Mouse (Mus musculus): ENCODE results near the gene Fbxl15. TPM values are rescaled to one million over a fixed set of nuclear protein-coding genes. Genes with fewer than 3 reads are reported as not detected.

The Fbxl15 gene
- polyA plus RNA-seq, 1 experiment from 2014 or later, result 16.4 TPM

DNA sequence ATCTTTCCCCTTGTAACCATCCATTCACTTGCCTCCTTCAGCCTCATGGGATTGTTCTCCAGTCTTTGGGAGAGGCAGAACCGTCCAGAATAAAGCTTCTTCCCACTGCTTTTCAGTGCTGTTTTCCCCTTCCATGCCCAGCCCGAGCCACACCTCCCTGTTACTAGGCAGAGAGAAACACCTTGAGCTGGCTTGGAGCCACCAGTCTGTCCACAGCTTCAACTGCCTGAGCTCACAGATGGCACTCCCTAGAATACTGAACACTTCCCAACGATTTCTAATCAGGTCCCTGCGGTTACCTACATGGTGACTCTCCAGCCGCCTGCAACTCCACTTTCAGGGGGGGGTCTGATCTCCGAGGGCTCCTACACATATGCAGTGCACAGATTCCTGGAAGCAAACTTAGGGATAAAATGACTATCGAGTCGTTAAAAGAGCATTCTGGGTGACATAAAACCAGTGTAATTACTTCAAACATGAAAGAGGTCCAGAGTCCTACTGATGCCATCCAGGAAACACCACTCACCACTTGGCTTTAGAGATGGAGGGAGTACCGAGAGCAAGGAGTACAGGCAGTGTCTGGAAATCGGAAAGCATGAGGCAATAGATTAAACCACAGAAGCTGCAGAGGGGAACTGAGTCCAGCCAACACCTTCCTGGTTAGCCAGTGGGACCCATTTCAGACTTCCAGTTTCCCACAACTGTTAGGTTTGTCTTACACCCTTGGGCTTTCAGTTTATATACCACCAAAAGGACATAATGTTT, 22.4 kb downstream of the Fbxl15 start, which contains the start of gene 2310034G01Rik:
Gene 2310034G01Rik, minus strand, starts transcription at position 135 of the 765 bp plus-strand sequence.
- ATAC-seq (ENCODE audit: insufficient number of reproducible peaks, low FRiP score, low TSS enrichment, low read depth), result no peak
- 47% methylated on average over 10 of the region's 10 CpGs for WGBS
- Histone ChIP-seq H3K4me1 (peaks cover 19% of the 10 kb centered on the region), H3K9ac (peak within 1 kb of the TSS; percentile 53), H3K27me3 (no peaks in the 10 kb centered on the region), H3K27ac (replicated peaks) (peak within 1 kb of the TSS; percentile 87), H3K4me3 (replicated peaks) (peak within 1 kb of the TSS; percentile 74), H3K4me2 (replicated peaks) (peak within 1 kb of the TSS; percentile 87), H3K9me3 (replicated peaks) (no peaks in the 10 kb centered on the region), H3K36me3 (no peaks in the 10 kb centered on the region)

DNA sequence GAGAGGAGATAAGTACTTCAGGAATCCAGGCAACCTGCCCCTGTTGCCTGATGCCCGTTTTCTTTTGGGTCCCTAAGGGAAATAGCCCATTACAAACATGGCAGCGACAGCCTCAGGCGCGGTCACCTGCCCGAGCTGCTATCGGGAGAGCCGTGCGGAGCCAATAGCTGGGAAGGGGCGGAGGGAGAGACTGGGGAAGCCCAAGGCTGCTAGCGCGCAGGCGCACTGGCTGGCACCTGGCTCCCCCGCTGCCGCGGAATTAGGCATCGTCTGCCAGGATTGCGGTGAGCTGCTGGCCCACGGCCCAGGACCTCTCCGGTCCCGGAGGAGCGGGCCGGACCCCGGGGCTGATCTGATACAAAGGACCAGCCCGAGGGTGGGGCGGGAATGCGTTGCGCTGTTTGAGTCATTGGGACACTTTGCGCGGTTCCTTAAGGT, 28.7 kb downstream of the Fbxl15 start:
- Histone ChIP-seq H3K4me1 (peaks cover 15% of the 10 kb centered on the region), H3K4me3 (replicated peaks) (peak overlapping the region; percentile 47), H3K27me3 (peaks cover 22% of the 10 kb centered on the region), H3K9me3 (replicated peaks) (no peaks in the 10 kb centered on the region), H3K4me2 (replicated peaks) (peak overlapping the region; percentile 83), H3K36me3 (no peaks in the 10 kb centered on the region), H3K27ac (replicated peaks) (no peak overlapping the region), H3K9ac (no peak overlapping the region)
- ATAC-seq (ENCODE audit: insufficient number of reproducible peaks, low FRiP score, low TSS enrichment, low read depth), result peak; percentile 73; the same call in 1 of the 2 replicates
- under 1% methylated on average over 29 of the region's 29 CpGs for WGBS

DNA sequence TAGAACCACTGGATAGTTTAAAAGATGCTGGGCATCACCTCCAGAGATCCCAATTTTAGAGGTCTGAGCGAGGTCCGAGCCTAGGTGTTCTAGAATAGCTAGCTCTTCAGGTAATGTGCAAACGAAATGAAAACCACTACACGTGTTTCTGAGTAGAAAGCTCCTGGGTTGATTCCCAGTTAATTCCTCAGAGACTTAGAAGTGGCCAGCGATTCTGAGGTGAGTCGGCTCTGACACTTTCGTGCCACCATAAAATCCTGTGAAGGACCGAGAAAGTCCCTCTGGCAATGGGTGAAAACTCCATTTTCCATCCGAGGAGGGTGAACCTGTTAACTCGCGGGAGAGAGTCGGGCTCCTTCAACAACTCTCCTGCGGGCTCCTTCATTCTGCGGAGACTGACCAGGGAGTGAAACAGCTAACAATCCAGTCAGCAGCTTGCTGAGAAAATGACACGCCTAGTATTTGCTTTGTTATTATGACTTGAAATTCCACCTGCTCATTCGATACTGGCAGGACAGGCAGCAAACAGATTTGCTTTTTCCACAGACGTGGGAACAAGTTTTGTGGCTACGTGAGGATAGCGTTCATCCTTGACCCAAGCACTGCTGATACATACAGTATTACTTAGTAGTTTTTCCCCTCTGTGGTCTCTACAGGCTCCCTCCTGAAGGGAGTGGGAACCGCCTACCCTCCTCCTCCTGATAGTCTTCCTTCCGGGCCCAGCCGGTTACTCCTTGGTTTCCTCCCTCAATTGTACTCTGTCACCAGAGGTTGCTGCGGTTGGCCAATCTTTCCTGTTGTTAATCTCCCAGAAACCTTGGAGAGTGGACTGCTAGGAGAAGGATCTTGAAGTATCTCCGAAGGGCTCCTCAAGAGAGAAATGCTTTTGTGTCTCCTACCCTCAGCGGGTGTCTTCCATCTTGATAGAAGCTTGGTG, 29.6 kb downstream of the Fbxl15 start:
- H3K9ac ChIP-seq, result no peak overlapping the region
- H3K4me3 ChIP-seq (replicated peaks), result peak overlapping the region; percentile 47
- H3K27me3 ChIP-seq, result peaks cover 22% of the 10 kb centered on the region
- H3K4me2 ChIP-seq (replicated peaks), result peak overlapping the region; percentile 83
- H3K36me3 ChIP-seq, result no peaks in the 10 kb centered on the region
- peak overlapping the region; percentile 44 for H3K27ac ChIP-seq (replicated peaks)
- H3K9me3 ChIP-seq (replicated peaks), result no peaks in the 10 kb centered on the region
- peaks cover 15% of the 10 kb centered on the region for H3K4me1 ChIP-seq
- ATAC-seq (ENCODE audit: insufficient number of reproducible peaks, low FRiP score, low TSS enrichment, low read depth), result no peak
- WGBS, result 19% methylated on average over 25 of the region's 25 CpGs

- peak overlapping the region; percentile 44; the same call in 1 of the 2 replicates for H3K27ac ChIP-seq (replicated peaks)
- peaks cover 15% of the 10 kb centered on the region for H3K4me1 ChIP-seq
- H3K27me3 ChIP-seq, result peaks cover 22% of the 10 kb centered on the region
- no peaks in the 10 kb centered on the region for H3K9me3 ChIP-seq (replicated peaks)
- no peak for ATAC-seq (ENCODE audit: insufficient number of reproducible peaks, low FRiP score, low TSS enrichment, low read depth)
- no peak overlapping the region for H3K9ac ChIP-seq
- 50% methylated on average over 4 of the region's 4 CpGs for WGBS
- H3K4me3 ChIP-seq (replicated peaks), result no peak overlapping the region
- H3K36me3 ChIP-seq, result no peaks in the 10 kb centered on the region
- H3K4me2 ChIP-seq (replicated peaks), result 0 out of 2 replicates have a peak overlapping the region, but pooled peaks have one; percentile 83
These were observed 30.4 kb downstream of the Fbxl15 start for GRCm38 (mm10) chr19:46358381-46358780.

- no peak overlapping the region for H3K4me2 ChIP-seq (replicated peaks)
- ATAC-seq (ENCODE audit: insufficient number of reproducible peaks, low FRiP score, low TSS enrichment, low read depth), result no peak
- peaks cover 7% of the 10 kb centered on the region for H3K4me1 ChIP-seq
- WGBS, result 82% methylated on average over 8 of the region's 8 CpGs
- H3K4me3 ChIP-seq (replicated peaks), result no peak overlapping the region
- peaks cover 16% of the 10 kb centered on the region for H3K27me3 ChIP-seq
- H3K36me3 ChIP-seq, result no peaks in the 10 kb centered on the region
- H3K9me3 ChIP-seq (replicated peaks), result no peaks in the 10 kb centered on the region
- no peak overlapping the region for H3K27ac ChIP-seq (replicated peaks)
- H3K9ac ChIP-seq, result no peak overlapping the region
These were observed 34.1 kb downstream of the Fbxl15 start for GRCm38 (mm10) chr19:46362104-46362503.

GRCm38 (mm10) chr19:46363294-46364009, 35.5 kb downstream of the Fbxl15 start:
- no peaks in the 10 kb centered on the region for H3K9me3 ChIP-seq (replicated peaks)
- 73% methylated on average over 11 of the region's 11 CpGs for WGBS
- H3K4me1 ChIP-seq, result no peaks in the 10 kb centered on the region
- no peak overlapping the region for H3K9ac ChIP-seq
- no peak overlapping the region for H3K4me2 ChIP-seq (replicated peaks)
- ATAC-seq (ENCODE audit: insufficient number of reproducible peaks, low FRiP score, low TSS enrichment, low read depth), result no peak
- no peak overlapping the region for H3K27ac ChIP-seq (replicated peaks)
- no peak overlapping the region for H3K4me3 ChIP-seq (replicated peaks)
- peaks cover 3% of the 10 kb centered on the region for H3K27me3 ChIP-seq
- no peaks in the 10 kb centered on the region for H3K36me3 ChIP-seq

DNA sequence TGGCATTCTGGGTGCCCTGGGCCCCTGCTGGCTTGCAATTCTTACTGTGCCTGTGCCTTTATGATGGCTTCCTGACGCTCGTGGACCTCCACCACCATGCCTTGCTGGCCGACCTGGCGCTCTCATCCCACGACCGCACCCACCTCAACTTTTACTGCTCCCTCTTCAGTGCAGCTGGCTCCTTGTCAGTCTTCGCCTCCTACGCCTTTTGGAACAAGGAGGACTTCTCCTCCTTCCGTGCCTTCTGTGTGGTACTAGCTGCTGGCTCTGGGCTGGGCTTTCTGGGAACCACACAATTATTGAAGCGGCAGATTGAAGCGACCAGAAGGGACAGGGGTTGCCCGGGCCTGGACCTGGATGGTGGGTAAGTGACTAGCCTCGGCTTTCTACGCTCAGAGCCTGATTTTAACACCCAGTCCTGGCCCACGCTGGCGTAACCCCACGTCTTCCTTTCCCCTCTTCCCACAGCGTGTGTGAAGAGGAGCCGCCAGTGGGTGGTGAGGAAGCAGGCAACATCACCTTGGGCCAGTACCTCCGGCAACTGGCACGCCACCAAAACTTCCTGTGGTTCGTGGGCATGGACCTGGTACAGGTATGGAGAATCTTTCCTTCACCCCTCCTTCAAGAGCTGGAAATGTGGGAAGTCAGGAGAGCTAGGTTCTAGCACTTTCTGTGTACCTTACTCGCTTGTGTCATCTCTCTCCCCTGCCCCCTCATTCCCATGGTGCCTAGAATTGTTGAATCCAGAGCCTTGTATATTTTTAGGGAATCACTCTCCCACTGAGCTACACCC, 40.0 kb downstream of the Fbxl15 start:
- Histone ChIP-seq H3K4me1 (no peaks in the 10 kb centered on the region), H3K27me3 (no peaks in the 10 kb centered on the region), H3K27ac (replicated peaks) (no peak overlapping the region), H3K9ac (no peak overlapping the region; the same call in 1 of the 2 replicates), H3K9me3 (replicated peaks) (no peaks in the 10 kb centered on the region), H3K4me3 (replicated peaks) (no peak overlapping the region), H3K36me3 (no peaks in the 10 kb centered on the region), H3K4me2 (replicated peaks) (no peak overlapping the region)
- ATAC-seq (ENCODE audit: insufficient number of reproducible peaks, low FRiP score, low TSS enrichment, low read depth), result no peak
- WGBS, result 80% methylated on average over 23 of the region's 23 CpGs

GRCm38 (mm10) chr19:46369204-46369603, 41.2 kb downstream of the Fbxl15 start:
- Histone ChIP-seq H3K27ac (replicated peaks) (no peak overlapping the region), H3K9me3 (replicated peaks) (no peaks in the 10 kb centered on the region), H3K4me3 (replicated peaks) (no peak overlapping the region), H3K27me3 (no peaks in the 10 kb centered on the region), H3K9ac (no peak overlapping the region), H3K36me3 (no peaks in the 10 kb centered on the region), H3K4me2 (replicated peaks) (no peak overlapping the region), H3K4me1 (no peaks in the 10 kb centered on the region)
- ATAC-seq (ENCODE audit: insufficient number of reproducible peaks, low FRiP score, low TSS enrichment, low read depth), result no peak
- 23% methylated on average over 4 of the region's 4 CpGs for WGBS

GRCm38 (mm10) chr19:46374477-46375088, 46.6 kb downstream of the Fbxl15 start:
- 52% methylated on average over 21 of the region's 21 CpGs for WGBS
- H3K36me3 ChIP-seq, result peaks cover 29% of the 10 kb centered on the region
- no peak for ATAC-seq (ENCODE audit: insufficient number of reproducible peaks, low FRiP score, low TSS enrichment, low read depth)

GRCm38 (mm10) chr19:46375489-46375888, 47.5 kb downstream of the Fbxl15 start:
- Histone ChIP-seq H3K9ac (no peak overlapping the region), H3K4me2 (replicated peaks) (no peak overlapping the region), H3K4me3 (replicated peaks) (no peak overlapping the region), H3K27ac (replicated peaks) (no peak overlapping the region; the same call in 1 of the 2 replicates), H3K4me1 (peaks cover 8% of the 10 kb centered on the region; the same call in 1 of the 2 replicates), H3K27me3 (no peaks in the 10 kb centered on the region), H3K36me3 (peaks cover 38% of the 10 kb centered on the region), H3K9me3 (replicated peaks) (no peaks in the 10 kb centered on the region)
- ATAC-seq (ENCODE audit: insufficient number of reproducible peaks, low FRiP score, low TSS enrichment, low read depth), result no peak
- 64% methylated on average over 5 of the region's 5 CpGs for whole genome bisulfite sequencing

More at GRCm38 (mm10) chr19:46374477-46375088, 46.6 kb downstream of the Fbxl15 start:
- Histone ChIP-seq H3K27me3 (no peaks in the 10 kb centered on the region), H3K27ac (replicated peaks) (no peak overlapping the region), H3K4me1 (peaks cover 8% of the 10 kb centered on the region; the same call in 1 of the 2 replicates), H3K9ac (no peak overlapping the region), H3K4me2 (replicated peaks) (no peak overlapping the region), H3K4me3 (replicated peaks) (no peak overlapping the region), H3K9me3 (replicated peaks) (no peaks in the 10 kb centered on the region)
